Mouse (Mus musculus) ES-E14 (cell line): ENCODE data around the gene Zfp747. TPM values are rescaled to one million over a fixed set of nuclear protein-coding genes. Genes with fewer than 3 reads are reported as not detected.

Source experiments
- DNase-seq: peaks from one replicate; pipeline ENCODE4 v3.0.0-alpha.2; 2013; ENCODE audit warnings: low read depth, low spot score
- H3K27ac ChIP-seq: 2 replicates; pipeline ENCODE4 v1.5.1; 2012; ENCODE audit warnings: low read depth, mild to moderate bottlenecking, low read length, moderate library complexity, mixed read lengths; ENCODE audit not compliant: poor library complexity, insufficient read depth, severe bottlenecking
- H3K36me3 ChIP-seq: 2 replicates; pipeline ENCODE4 v1.6.1; 2012; ENCODE audit warnings: mild to moderate bottlenecking, low read length, moderate library complexity, mixed read lengths; ENCODE audit not compliant: control insufficient read depth, poor library complexity, insufficient read depth, severe bottlenecking
- H3K4me1 ChIP-seq, 2 experiments: fragments of 150-350 bp in 1 of 2; sonication (generic) in 1 of 2; 2 replicates each; pipeline ENCODE4 v1.6.1; 2012; ENCODE audit warnings: low read length in 2 of 2, mild to moderate bottlenecking in 1 of 2, mixed read lengths in 1 of 2; ENCODE audit not compliant: control insufficient read depth in 2 of 2, insufficient read depth in 2 of 2, poor library complexity in 1 of 2
- H3K4me3 ChIP-seq, 2 experiments: fragments of 150-350 bp in 1 of 2; sonication (generic) in 1 of 2; 2 replicates each; pipeline ENCODE4 v1.5.1; 2012; ENCODE audit warnings: low read length in 2 of 2, low read depth in 1 of 2, mild to moderate bottlenecking in 1 of 2, mixed read lengths in 1 of 2; ENCODE audit not compliant: insufficient read depth in 1 of 2, poor library complexity in 1 of 2, severe bottlenecking in 1 of 2
- H3K9ac ChIP-seq: 2 replicates; pipeline ENCODE4 v1.6.1; 2012; ENCODE audit warnings: low read depth, mild to moderate bottlenecking, low read length, mixed read lengths; ENCODE audit not compliant: poor library complexity, insufficient read depth, severe bottlenecking
- H3K9me3 ChIP-seq: fragments of 150-350 bp; sonication (generic); 2 replicates; pipeline ENCODE4 v1.6.1; 2012; ENCODE audit warnings: low read depth, mild to moderate bottlenecking, low read length; ENCODE audit not compliant: control insufficient read depth, insufficient read depth
- CHD2 ChIP-seq: IDR thresholded peaks from 2 replicates; pipeline ENCODE4 v1.6.1; 2014; ENCODE audit warnings: mild to moderate bottlenecking, low read depth, low read length, inconsistent platforms
- HCFC1 ChIP-seq: IDR thresholded peaks from 2 replicates; pipeline ENCODE4 v1.6.1; 2012; ENCODE audit warnings: low read length, inconsistent platforms, borderline replicate concordance; ENCODE audit not compliant: insufficient read depth
- MAFK ChIP-seq: IDR thresholded peaks from 2 replicates; pipeline ENCODE4 v1.6.1; 2014; ENCODE audit warnings: mild to moderate bottlenecking, low read depth, low read length, inconsistent platforms; ENCODE audit not compliant: insufficient read depth
- ZC3H11A ChIP-seq: IDR thresholded peaks from 2 replicates; pipeline ENCODE4 v1.6.1; 2012; ENCODE audit warnings: low read depth, mild to moderate bottlenecking, inconsistent platforms, low read length, borderline replicate concordance
- ZNF384 ChIP-seq: IDR thresholded peaks from 2 replicates; pipeline ENCODE4 v1.6.1; 2012; ENCODE audit warnings: low read depth, low read length, inconsistent platforms
- in situ Hi-C, 2 experiments: fragments of 600-800 bp; cut with MboI; formaldehyde crosslinking; loops; one replicate each; pipeline ENCODE4 v1.15.1; 2025; ENCODE audit warnings: low sequenced_read_pairs in 2 of 2, inconsistent platforms in 1 of 2; ENCODE audit not compliant: unreplicated experiment in 2 of 2
- total RNA-seq: library from RNA; depleted of rRNA; stranded (reverse); fragments of 300-350 nt; gene quantifications from 2 replicates; pipeline ENCODE4 v1.2.3, GENCODE M21; 2012

The Zfp747 gene
- total RNA-seq, 1 experiment = 8.7 TPM

GRCm38 (mm10) chr7:127361449-127361848, 14.4 kb downstream of the Zfp747 start:
- Histone ChIP-seq H3K27ac (no peak overlapping the region), H3K4me3 (no peak overlapping the region), H3K9ac (no peak overlapping the region), H3K36me3 (no peaks in the 10 kb centered on the region), H3K9me3 (no peaks in the 10 kb centered on the region), H3K4me1 (peaks cover 0 to 4% of the 10 kb centered on the region in 2 experiments; a peak in 1 of 4 replicates)
- no peak for DNase-seq
- TF ChIP-seq MAFK = no peak
- TF ChIP-seq HCFC1 = no peak
- no peak for TF ChIP-seq ZNF384
- no peak for TF ChIP-seq CHD2
- no peak for TF ChIP-seq ZC3H11A
- in situ Hi-C loops = no loop called here

GRCm38 (mm10) chr7:127360265-127360664, 15.6 kb downstream of the Zfp747 start:
- H3K4me3 ChIP-seq = no peak overlapping the region
- in situ Hi-C loops = no loop called here
- no peak for DNase-seq

GRCm38 (mm10) chr7:127358472-127358871, 17.4 kb downstream of the Zfp747 start:
- TF ChIP-seq HCFC1 (no peak), ZC3H11A (no peak), CHD2 (no peak), ZNF384 (no peak), MAFK (no peak)
- H3K9ac ChIP-seq = no peak overlapping the region
- H3K9me3 ChIP-seq = no peaks in the 10 kb centered on the region
- no peak overlapping the region for H3K27ac ChIP-seq
- H3K36me3 ChIP-seq = no peaks in the 10 kb centered on the region
- DNase-seq = no peak
- no peak overlapping the region for H3K4me3 ChIP-seq
- peaks cover 0 to 4% of the 10 kb centered on the region in 2 experiments; a peak in 1 of 4 replicates for H3K4me1 ChIP-seq
- in situ Hi-C loops = no loop called here

More at GRCm38 (mm10) chr7:127360265-127360664, 15.6 kb downstream of the Zfp747 start:
- Histone ChIP-seq H3K9ac (no peak overlapping the region), H3K36me3 (no peaks in the 10 kb centered on the region), H3K4me1 (peaks cover 0 to 4% of the 10 kb centered on the region in 2 experiments; a peak in 1 of 4 replicates), H3K9me3 (no peaks in the 10 kb centered on the region), H3K27ac (no peak overlapping the region)
- no peak for TF ChIP-seq ZC3H11A
- no peak for TF ChIP-seq MAFK
- no peak for TF ChIP-seq ZNF384
- TF ChIP-seq CHD2 = no peak
- no peak for TF ChIP-seq HCFC1

- H3K27ac ChIP-seq = no peak overlapping the region
- no peak overlapping the region for H3K9ac ChIP-seq
- TF ChIP-seq CHD2 (no peak), ZC3H11A (no peak), ZNF384 (no peak), MAFK (no peak), HCFC1 (no peak)
- no peak overlapping the region for H3K4me3 ChIP-seq
- in situ Hi-C loops = no loop called here
- DNase-seq = no peak
- H3K4me1 ChIP-seq = peaks cover 0 to 4% of the 10 kb centered on the region in 2 experiments; a peak in 1 of 4 replicates
- no peaks in the 10 kb centered on the region for H3K9me3 ChIP-seq
- H3K36me3 ChIP-seq = no peaks in the 10 kb centered on the region
Measured at GRCm38 (mm10) chr7:127357871-127358270, 18.0 kb downstream of the Zfp747 start.

DNA sequence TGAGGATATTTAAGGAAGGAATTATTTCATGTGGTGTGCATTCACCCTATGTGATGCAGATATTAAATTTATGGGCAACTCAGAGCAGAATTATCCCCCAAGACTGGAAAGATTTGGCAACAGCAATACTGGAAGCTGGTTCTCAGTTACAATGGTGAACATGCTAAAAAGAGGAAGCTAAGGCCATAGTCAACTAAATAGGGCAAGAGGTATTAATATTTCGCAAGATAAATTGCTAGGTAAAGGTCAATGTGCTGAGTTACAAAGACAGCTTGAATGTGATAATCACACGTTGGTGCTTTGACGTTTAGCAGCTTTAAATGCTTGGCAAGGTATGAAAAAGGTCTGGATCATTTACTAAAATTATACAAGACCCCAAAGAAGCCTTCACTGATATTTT, 20.1 kb downstream of the Zfp747 start:
- no peak for DNase-seq
- in situ Hi-C loops = no loop called here

More for the DNA sequence above, 20.1 kb downstream of the Zfp747 start:
- no peaks in the 10 kb centered on the region for H3K36me3 ChIP-seq
- no peaks in the 10 kb centered on the region for H3K9me3 ChIP-seq
- no peaks in the 10 kb centered on the region for H3K4me1 ChIP-seq
- no peak overlapping the region for H3K27ac ChIP-seq
- TF ChIP-seq MAFK (no peak), CHD2 (no peak), ZNF384 (no peak), ZC3H11A (no peak), HCFC1 (no peak)
- no peak overlapping the region for H3K9ac ChIP-seq
- no peak overlapping the region for H3K4me3 ChIP-seq
